Mouse (Mus musculus) embryonic facial prominence, embryonic 10.5 days (tissue): ENCODE measurements at regions not wholly inside any gene's neighbourhood (a gene's known extent, or its start where the extent isn't known, plus 50 kb on each side); places are given as distances from the start of the nearest gene placed in this dataset.

Experiments
- DNase-seq: peaks from one replicate; pipeline ENCODE4 v3.0.0-alpha.2; 2017; ENCODE audit warnings: low spot score
- H3K27ac ChIP-seq: fragments of 300-500 bp; sonication (generic); replicated peaks from 2 replicates; pipeline ENCODE4 v1.5.1; 2016; ENCODE audit warnings: mild to moderate bottlenecking
- H3K27me3 ChIP-seq: fragments of 300-500 bp; sonication (generic); replicated peaks from 2 replicates; pipeline ENCODE4 v1.6.1; 2016; ENCODE audit warnings: low read depth, mild to moderate bottlenecking; ENCODE audit not compliant: poor library complexity, severe bottlenecking
- H3K36me3 ChIP-seq: fragments of 300-500 bp; sonication (generic); replicated peaks from 2 replicates; pipeline ENCODE4 v1.6.1; 2016; ENCODE audit warnings: mild to moderate bottlenecking, moderate library complexity
- H3K4me1 ChIP-seq: fragments of 300-500 bp; sonication (generic); 2 replicates; pipeline ENCODE4 v1.6.1; 2016
- H3K4me3 ChIP-seq: fragments of 300-500 bp; sonication (generic); 2 replicates; pipeline ENCODE4 v1.5.1; 2016; ENCODE audit warnings: mild to moderate bottlenecking, moderate library complexity
- H3K9me3 ChIP-seq: fragments of 300-500 bp; sonication (generic); 2 replicates; pipeline ENCODE4 v1.6.1; 2016; ENCODE audit warnings: mild to moderate bottlenecking
- WGBS: fragments of 180-500 bp; shearing (Covaris S2); methylation state at CpG from one replicate; pipeline ENCODE4 v1.1.7; 2016; 5-methylcytosine and 5-hydroxymethylcytosine counted together

DNA sequence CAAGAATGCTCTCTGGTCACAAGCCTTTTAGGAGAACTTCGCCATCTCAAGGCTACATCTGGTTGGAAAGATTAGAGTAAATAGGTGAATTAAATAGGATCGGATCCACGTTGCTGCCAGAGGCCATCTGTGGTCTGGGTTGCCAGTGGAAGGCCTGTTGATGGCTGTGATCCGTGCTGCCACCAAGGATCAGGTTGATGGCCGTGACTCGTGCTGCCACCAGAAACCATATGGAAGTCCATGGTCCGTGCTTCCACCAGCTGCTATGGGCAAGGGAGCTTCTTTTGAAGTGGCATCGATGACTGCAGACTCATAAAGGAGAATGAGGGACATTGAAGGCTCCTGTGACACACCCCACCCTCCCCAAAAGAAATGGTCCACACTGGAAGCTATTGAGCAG, 79.6 kb downstream of the Atp1a1 start:
- H3K4me1 ChIP-seq, result peaks cover 24% of the 10 kb centered on the region
- no peaks in the 10 kb centered on the region for H3K36me3 ChIP-seq
- H3K27ac ChIP-seq, result no peak overlapping the region
- no peaks in the 10 kb centered on the region for H3K9me3 ChIP-seq
- 93% methylated on average over 8 of the region's 8 CpGs for WGBS
- H3K27me3 ChIP-seq, result 0 out of 2 replicates have a peak, but pooled peaks cover 3% of the 10 kb centered on the region
- H3K4me3 ChIP-seq, result no peak overlapping the region
- DNase-seq, result no peak

DNA sequence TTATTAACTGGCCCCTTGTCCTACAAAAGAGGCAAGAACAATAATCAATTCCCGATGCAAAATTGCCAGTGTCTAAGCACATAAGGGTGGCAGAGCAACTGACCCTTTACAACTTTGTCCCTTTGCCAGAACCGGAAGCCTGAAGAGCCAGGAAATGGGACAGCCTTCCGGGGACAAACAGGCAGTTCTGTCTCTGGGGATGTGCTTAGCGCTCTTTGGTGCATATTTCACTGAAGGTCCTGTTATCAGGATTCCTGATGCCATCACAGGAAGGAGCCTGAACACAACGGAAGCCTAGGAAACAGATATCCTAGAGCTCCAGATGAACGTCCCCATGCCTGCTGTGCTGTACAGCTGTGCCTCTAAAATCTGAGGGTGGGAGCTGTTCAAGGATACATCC, 80.0 kb downstream of the Atp1a1 start:
- Histone ChIP-seq H3K27me3 (0 out of 2 replicates have a peak, but pooled peaks cover 3% of the 10 kb centered on the region), H3K4me3 (no peak overlapping the region), H3K9me3 (no peaks in the 10 kb centered on the region), H3K36me3 (no peaks in the 10 kb centered on the region), H3K4me1 (peaks cover 20% of the 10 kb centered on the region), H3K27ac (no peak overlapping the region)
- no peak for DNase-seq
- WGBS, result 68% methylated on average over 6 of the region's 6 CpGs

DNA sequence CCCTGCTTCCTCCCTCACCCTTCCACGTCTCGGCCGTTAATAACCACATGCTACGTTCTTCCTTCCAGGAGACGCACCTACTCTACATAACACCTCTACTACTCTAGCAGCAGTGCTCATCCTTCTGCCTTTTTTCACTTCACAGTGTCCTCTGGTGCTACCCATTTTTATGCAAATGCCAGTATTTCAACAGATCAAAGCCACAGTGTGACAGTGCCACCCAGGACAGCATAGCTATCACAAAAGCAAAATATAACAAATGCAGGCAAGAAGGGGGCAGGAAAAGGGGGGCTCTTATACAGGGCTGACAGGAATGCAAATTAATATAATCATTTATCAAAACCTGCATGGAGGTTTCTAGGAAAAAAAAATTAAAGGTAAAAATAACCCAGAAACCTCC, 81.2 kb downstream of the Atp1a1 start:
- Histone ChIP-seq H3K27me3 (0 out of 2 replicates have a peak, but pooled peaks cover 1% of the 10 kb centered on the region), H3K4me1 (peaks cover 8% of the 10 kb centered on the region), H3K36me3 (no peaks in the 10 kb centered on the region), H3K9me3 (no peaks in the 10 kb centered on the region), H3K4me3 (no peak overlapping the region), H3K27ac (no peak overlapping the region)
- no peak for DNase-seq
- 85% methylated on average over 5 of the region's 5 CpGs for WGBS

DNA sequence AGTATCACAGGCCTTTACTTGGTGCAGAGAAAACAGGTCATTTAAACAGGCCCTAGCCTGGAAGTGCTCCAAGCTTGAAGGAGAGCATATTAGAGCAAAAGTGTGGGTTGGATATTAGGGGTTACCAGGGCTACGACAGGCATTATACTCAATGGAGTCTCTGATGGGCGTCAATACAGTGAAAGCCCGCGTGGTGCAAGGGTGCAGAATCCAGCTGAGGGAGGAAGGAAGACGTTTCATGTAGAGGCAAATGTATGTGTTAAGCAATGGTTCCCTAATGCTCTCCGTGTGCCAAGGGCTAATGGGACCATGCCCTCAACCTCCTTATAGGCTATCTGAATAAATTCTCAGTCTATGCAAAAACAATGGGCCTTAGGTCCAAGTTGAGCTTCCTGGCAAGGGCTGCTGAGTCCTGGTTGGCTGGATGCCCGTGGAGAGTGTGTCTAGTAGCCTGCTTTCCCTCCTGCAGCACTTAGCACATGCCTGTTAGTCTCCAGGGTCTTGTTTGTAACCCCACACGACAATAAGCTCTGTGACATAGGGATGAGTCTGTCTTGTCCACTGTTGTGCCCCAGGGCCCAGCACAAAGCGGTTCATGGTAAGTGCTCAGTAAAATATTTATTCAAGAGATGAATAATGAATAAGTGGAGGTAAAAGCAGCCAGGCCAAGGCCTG, 82.1 kb downstream of the Atp1a1 start:
- no peaks in the 10 kb centered on the region for H3K36me3 ChIP-seq
- no peaks in the 10 kb centered on the region for H3K27me3 ChIP-seq
- H3K4me3 ChIP-seq, result no peak overlapping the region
- no peak for DNase-seq
- no peak overlapping the region for H3K27ac ChIP-seq
- no peaks in the 10 kb centered on the region for H3K9me3 ChIP-seq
- WGBS, result 77% methylated on average over 9 of the region's 9 CpGs
- H3K4me1 ChIP-seq, result peaks cover 6% of the 10 kb centered on the region

DNA sequence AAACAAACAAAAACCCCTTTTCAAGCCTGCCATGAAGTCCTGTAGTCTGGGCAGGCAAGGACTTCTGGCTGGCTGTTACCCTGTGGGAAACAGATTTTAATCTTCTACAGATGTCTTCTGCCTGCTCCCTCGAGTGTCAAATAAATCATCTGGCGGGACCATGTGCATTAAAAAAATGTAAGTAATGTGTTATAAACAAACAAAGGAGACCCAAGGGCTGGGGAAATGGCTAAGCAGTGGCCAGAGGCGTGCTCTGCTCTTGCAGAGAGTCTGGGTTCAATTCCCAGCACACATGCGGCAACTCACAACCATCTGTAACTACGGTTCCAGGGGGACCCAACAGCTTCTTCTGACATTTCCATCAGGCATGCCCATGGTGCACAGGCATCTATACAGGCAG, 83.3 kb downstream of the Atp1a1 start:
- Histone ChIP-seq H3K36me3 (no peaks in the 10 kb centered on the region), H3K9me3 (no peaks in the 10 kb centered on the region), H3K4me1 (peaks cover 18% of the 10 kb centered on the region), H3K27me3 (no peaks in the 10 kb centered on the region), H3K27ac (no peak overlapping the region), H3K4me3 (no peak overlapping the region)
- WGBS, result 69% methylated on average over 5 of the region's 5 CpGs
- DNase-seq, result no peak

DNA sequence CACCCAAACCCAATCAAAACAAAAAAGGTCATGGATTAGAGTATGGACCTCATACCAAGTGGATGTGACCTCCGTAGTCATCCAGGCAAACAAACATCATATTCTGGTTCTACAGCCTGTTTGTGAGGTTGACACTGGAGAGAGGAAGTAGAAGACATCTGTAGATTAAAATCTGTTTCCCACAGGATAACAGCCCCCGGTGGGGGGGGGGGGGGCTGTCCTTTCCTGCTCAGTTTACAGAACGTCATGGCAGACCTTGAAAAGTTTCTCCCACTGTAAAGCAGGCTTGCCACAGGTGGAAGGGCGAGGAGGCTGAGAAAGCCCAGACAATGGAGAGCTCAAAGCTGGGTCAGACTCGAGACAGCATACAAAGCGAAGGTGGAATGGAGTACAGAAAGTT, 84.4 kb downstream of the Atp1a1 start:
- no peak overlapping the region for H3K27ac ChIP-seq
- no peaks in the 10 kb centered on the region for H3K27me3 ChIP-seq
- no peak for DNase-seq
- 79% methylated on average over 6 of the region's 6 CpGs for WGBS
- peaks cover 18% of the 10 kb centered on the region for H3K4me1 ChIP-seq
- H3K9me3 ChIP-seq, result no peaks in the 10 kb centered on the region
- H3K36me3 ChIP-seq, result no peaks in the 10 kb centered on the region
- no peak overlapping the region for H3K4me3 ChIP-seq

DNA sequence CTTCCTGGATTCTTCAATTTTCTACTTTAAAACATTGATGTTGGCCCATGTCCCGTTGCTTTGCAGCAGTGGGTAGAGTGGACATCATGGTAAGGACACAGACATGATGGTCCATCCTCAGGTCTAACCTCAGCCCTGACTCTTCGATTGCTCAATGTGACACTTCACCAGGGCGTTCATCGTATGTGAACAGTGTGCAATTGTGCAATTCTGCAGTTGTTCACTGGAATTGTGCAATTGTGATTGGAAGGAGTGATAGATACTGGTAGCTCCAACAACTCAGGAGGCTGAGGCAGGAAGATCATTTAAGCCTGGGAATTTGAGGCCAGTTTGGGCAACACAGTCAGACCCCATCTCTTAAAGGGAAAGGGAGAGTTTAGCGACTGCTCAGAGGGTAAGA, 84.9 kb downstream of the Atp1a1 start:
- Histone ChIP-seq H3K4me3 (no peak overlapping the region), H3K27me3 (no peaks in the 10 kb centered on the region), H3K27ac (no peak overlapping the region), H3K36me3 (no peaks in the 10 kb centered on the region), H3K4me1 (peaks cover 18% of the 10 kb centered on the region), H3K9me3 (no peaks in the 10 kb centered on the region)
- no peak for DNase-seq
- 94% methylated on average over 5 of the region's 5 CpGs for WGBS

DNA sequence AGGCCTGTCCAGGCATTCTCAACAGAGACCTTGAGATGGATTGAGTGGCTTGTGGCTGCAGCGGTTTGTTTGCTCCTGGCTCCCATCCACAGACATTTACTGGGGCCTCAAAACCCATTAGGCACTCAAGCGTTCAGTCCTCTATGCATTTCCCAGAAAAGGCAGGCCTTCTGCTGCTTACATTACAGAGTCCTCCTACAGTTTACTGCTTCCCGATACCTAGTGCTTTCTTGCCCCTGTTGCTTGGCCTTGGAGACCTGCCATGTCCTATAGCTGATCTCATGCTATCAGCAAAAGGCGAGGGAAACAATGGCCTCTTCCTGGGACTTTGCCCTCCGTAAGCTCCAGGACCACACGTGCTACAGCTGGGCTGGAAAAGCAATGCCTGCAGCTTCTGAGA, 85.7 kb downstream of the Atp1a1 start:
- no peak overlapping the region for H3K27ac ChIP-seq
- H3K9me3 ChIP-seq, result no peaks in the 10 kb centered on the region
- WGBS, result 85% methylated on average over 6 of the region's 6 CpGs
- H3K36me3 ChIP-seq, result no peaks in the 10 kb centered on the region
- no peak overlapping the region for H3K4me3 ChIP-seq
- no peaks in the 10 kb centered on the region for H3K27me3 ChIP-seq
- DNase-seq, result no peak
- H3K4me1 ChIP-seq, result peaks cover 26% of the 10 kb centered on the region

DNA sequence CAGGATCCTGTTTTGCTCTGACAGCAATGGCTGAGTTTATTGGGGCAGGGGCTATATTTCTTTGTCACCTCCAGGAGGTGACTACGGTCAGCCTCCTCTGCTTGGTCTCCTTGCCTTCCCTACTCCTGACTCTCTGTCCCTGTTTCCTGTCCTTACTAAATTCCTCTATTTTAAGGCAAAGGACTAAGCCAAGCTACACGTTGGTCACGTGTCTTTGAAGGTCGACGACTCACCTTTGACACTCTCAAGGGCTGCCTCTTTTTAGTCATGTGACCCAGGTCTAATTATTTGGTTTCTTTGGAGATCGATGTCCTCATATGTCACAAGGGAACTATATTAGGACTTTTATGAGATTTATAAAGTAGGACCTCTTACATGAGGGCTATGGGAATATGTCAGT, 86.9 kb downstream of the Atp1a1 start:
- Histone ChIP-seq H3K9me3 (no peaks in the 10 kb centered on the region), H3K27ac (no peak overlapping the region; the same call in 1 of the 2 replicates), H3K4me3 (no peak overlapping the region), H3K27me3 (no peaks in the 10 kb centered on the region), H3K36me3 (no peaks in the 10 kb centered on the region), H3K4me1 (peaks cover 34% of the 10 kb centered on the region)
- 90% methylated on average over 6 of the region's 6 CpGs for WGBS
- no peak for DNase-seq

DNA sequence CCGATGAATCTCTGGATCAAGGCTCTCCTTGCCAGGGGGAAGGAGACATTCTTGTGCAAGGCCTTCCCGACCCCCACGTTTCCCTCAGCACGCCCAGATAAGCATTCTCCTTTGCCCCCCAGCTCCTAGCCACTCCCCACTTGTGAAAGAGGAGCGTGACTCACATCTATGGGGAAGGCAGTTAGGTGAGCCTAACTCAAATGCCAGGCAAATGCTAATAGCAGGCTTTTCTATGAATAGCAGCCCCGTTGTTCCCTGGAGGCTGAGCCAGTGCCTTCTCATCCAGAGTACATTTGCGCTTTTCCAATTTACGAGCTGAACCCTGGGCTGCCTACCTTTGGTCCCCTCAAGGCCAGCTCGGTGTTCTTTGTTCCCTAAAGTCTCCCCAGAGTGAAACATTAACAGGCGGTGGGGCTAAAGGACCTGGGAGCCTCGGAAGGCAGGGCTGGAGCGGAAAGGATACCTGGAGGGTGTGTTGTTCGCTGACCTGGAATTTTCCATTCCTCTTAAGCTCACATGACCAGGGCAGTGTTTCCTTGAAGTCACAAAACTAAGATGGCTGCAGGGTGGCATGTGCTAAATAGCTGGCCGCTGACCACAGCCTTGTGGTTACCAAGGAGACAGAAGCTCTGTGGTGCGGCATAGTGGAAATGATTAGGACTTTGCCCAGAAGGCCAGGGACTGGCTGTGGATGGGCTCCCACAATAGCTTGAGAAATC, 87.5 kb downstream of the Atp1a1 start:
- H3K9me3 ChIP-seq, result peaks cover under 1% of the 10 kb centered on the region; the same call in 1 of the 2 replicates
- 65% methylated on average over 15 of the region's 15 CpGs for WGBS
- H3K27me3 ChIP-seq, result no peaks in the 10 kb centered on the region
- DNase-seq, result no peak
- H3K4me3 ChIP-seq, result no peak overlapping the region
- H3K36me3 ChIP-seq, result no peaks in the 10 kb centered on the region
- peaks cover 34% of the 10 kb centered on the region for H3K4me1 ChIP-seq
- H3K27ac ChIP-seq, result peak overlapping the region; percentile 35

DNA sequence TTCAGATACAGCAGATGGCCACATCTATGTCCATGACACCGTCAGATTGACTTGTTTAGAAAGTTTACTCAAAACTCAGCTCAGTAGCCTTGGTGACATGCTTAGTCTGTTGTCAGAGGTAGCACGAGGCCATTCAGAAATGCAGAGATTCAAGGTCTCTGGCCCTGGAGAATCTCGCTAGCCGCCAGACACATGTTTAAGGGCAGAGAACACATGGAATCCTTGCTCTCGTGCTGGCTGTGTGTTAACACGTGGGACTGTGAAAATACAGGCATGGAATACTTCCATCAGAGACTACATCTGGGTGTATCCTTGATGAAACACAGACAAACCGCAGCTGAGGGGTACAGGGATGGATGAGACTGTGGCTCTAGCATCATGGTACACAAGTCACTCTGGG, 88.9 kb downstream of the Atp1a1 start:
- Histone ChIP-seq H3K36me3 (no peaks in the 10 kb centered on the region), H3K4me1 (peaks cover 34% of the 10 kb centered on the region), H3K27ac (no peak overlapping the region), H3K9me3 (peaks cover 8% of the 10 kb centered on the region), H3K4me3 (no peak overlapping the region), H3K27me3 (no peaks in the 10 kb centered on the region)
- WGBS, result 91% methylated on average over 7 of the region's 7 CpGs
- no peak for DNase-seq

DNA sequence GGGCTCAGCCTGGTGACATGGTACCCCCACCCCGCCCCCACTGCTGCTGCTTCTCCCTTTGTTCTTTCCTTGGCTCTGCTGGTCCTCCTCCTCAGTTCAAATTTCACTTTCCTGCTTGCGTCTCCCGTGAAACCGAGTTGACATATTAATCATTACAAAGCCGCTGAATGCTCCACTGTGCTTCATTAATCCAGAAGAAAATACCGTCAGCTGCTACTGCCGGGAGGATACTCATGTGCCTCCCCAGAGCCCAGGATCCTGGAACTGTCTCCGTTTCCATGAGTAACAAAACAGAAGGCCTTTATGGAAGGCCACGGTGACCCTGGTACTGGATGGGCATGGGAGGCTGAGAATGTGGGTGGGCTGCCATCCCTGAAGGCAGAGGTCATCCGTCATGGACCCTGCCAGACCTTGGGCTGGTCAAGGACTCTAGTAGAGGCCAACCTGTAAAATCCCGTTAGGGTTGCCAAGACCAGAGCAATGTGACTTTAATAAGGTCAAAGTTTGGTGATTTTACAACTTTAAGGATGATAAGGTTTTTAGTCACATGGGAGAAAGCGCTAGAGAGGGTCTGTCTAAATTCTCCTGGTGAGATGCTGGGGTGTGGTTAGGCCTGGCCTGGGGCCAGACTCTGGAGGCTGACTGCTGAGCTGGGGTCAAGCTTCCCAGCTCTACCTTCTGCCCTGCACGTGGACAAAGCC, 90.7 kb downstream of the Atp1a1 start:
- Histone ChIP-seq H3K36me3 (no peaks in the 10 kb centered on the region), H3K9me3 (peaks cover 8% of the 10 kb centered on the region), H3K27me3 (no peaks in the 10 kb centered on the region), H3K27ac (peak overlapping the region; percentile 45), H3K4me3 (no peak overlapping the region), H3K4me1 (peaks cover 36% of the 10 kb centered on the region)
- DNase-seq, result no peak
- WGBS, result 53% methylated on average over 13 of the region's 13 CpGs
